Mouse (Mus musculus): ENCODE measurements around the gene Pou2f2. TPM values are rescaled to one million over a fixed set of nuclear protein-coding genes. Genes with fewer than 3 reads are reported as not detected.

Pou2f2 gene
- polyA plus RNA-seq (2015; fragmentation: Nextera tagmentation; extraction: Ambion mirVana) = 12.8 and 15.7 TPM in 2 replicates

DNA sequence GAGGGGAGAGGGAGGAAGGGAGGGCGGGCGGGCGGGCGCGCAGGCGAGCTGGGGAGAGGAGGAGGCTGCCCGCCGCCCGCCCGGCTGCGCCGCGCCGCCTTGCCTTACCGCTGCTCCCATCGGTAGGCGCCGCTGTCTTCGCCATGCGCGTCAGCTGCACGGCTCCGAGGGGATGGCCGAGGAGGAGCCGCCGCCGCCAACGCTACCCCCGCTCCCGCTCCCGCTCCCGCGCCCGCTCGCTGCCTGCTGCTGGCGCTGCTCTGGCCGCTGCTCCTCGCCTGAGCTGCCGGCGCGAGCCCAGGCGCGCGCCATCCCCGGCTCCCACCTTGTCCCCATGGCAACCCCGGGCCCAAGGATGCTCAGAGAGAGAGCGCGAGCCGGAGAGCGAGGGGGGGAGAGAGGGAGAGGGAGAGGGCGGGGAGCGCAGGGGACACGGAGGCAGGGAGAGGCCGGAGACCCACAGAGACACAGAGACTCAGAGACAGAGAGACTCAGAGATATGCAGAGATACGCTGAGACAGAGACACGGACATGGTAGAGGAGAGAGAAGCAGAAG, at the start of gene Pou2f2:
Pou2f2 (minus strand) TSS at position 121 of the 556 bp plus-strand sequence.

DNA sequence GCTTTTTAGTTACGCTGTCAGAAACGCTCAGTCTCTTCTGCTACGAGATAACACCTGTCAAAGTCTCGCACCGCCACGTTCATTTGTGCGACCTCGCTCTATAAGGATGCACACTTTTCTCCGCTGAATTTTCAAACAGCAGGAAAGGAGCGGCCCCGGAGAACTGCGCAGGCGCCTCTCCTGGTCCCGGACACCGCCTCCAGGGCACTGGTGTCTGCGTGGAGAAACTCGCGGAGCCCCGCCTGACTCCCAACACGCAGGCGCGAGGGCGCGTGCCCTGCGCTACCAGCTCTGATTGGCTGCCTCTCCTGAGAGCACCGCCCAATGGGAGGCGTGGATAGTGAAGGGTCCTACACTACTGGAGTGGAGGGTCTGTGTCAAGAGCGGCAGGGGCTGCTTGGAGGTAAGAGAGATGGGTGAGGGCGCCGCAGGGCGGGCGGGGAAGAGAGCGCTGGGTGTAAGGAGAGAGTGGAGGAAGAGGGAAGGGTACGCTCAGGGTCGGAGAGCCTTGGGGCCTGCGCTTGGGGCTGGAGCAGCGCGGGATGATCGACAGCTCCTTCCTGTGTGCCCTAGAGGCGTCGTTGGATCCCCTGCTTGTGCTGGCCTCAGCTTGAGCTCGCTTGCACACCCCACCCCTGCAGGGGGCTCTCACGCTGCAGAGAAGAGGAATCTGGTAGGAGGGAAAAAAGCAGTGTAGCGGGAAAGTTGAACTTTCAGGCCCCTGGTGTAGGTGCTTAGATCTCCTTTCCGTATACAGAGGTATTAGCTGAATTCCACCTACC, 41.8 kb upstream of the Pou2f2 start, which contains the start of gene Zfp526:
Zfp526 (plus strand) TSS at position 324 of the 782 bp plus-strand sequence.

DNA sequence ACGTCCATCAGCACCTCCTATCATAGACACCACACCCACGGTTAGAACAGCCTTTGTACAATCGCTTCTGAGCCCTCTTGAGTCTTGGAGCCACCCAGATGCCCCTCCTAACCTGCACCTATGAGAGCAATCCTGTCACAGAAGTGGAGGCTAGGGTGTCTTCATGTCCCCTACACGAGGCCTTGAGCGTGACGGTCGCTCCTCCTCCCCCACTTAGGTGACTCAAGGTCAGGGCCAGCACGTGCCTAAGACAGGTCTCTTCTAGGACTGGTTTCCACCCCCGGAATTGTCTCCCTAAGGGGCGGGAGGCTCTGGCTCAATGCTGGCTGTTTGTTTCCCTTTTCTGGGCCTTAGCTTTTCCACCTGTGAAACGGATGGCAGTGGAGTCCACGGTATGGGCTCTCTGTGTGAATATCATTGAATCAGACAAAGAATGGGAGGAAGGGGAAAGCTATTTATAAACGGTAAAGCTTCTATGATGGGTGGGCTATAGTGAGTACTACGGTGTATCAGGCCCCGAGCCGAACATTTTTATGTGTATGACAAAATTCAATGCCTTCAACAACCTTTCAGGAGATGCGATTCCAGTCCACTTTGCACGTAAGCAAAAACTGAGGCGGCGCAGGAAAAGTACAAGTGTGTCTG, 41.1 kb upstream of the Pou2f2 start, which contains the start of gene Dedd2:
Dedd2 (minus strand) TSS at position 159 of the 645 bp plus-strand sequence.

DNA sequence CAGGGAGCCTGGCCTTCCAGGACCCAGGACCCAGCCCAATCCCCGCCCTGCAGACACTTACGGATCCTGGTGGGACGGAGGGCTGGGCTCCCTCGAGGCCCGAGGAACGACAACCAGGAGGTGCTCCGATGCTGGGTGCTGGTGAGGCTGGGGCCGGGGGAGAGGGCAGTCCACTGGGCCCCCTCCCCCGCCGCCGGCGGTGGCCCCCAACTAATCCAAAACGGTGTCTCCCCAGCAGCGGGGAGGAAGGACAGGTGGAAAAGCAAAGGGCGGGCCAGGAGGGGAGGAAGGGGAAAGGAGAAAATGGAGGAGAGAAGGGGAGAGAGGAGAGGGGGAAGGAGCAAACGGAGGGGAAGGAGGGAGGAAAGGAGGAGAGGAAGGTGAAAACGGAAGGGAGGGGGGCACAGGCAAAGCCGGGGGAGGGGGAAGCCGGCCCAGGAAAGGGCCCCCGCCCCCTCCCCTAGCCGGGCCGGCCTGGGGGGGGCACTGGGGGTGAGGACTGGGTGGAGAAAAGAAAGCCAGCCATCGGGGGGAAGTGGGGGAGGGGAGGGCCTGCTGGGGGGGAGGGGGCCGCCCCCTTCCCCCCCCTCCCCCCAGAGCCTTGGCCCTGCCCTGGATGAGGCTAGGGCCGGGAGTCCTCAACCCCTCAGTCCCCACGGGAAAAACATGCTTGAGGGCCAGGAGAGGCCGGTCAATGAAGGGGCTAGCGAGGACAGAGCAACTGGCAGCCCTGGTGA, 107.4 kb downstream of the Pou2f2 start, which contains the start of the genes Grik5 and Zfp574:
Grik5 (minus strand) TSS at position 368 of the 737 bp plus-strand sequence.
Zfp574 (plus strand) TSS at position 589 of the 737 bp plus-strand sequence.

Small RNA genes within 50 kb of the gene (microRNA-seq; reads per million reads assigned to microRNA genes)
- gene Mir6537 (not detected), gene Mir7048 (not detected)

Other genes with a start within 250 kb of the Pou2f2 start
- 0.53 and 0.74 TPM in 2 replicates for gene Gm4881, start 235.2 kb downstream of the Pou2f2 start, polyA plus RNA-seq (2015; fragmentation: Nextera tagmentation; extraction: Ambion mirVana)
- gene Rabac1, start 207.0 kb downstream of the Pou2f2 start, polyA plus RNA-seq (2015; fragmentation: Nextera tagmentation; extraction: Ambion mirVana) = 567 and 597 TPM in 2 replicates
- 758 and 883 TPM in 2 replicates for gene Atp1a3, start 173.8 kb downstream of the Pou2f2 start, polyA plus RNA-seq (2015; fragmentation: Nextera tagmentation; extraction: Ambion mirVana)
- 21.5 TPM in 2 replicates for gene Grik5, start 107.4 kb downstream of the Pou2f2 start, polyA plus RNA-seq (2015; fragmentation: Nextera tagmentation; extraction: Ambion mirVana)
- gene Zfp574, start 107.2 kb downstream of the Pou2f2 start, polyA plus RNA-seq (2015; fragmentation: Nextera tagmentation; extraction: Ambion mirVana) = 23.8 and 29.3 TPM in 2 replicates
- 17.0 and 17.9 TPM in 2 replicates for gene Dedd2, start 40.9 kb upstream of the Pou2f2 start, polyA plus RNA-seq (2015; fragmentation: Nextera tagmentation; extraction: Ambion mirVana)
- gene Zfp526, start 41.7 kb upstream of the Pou2f2 start, polyA plus RNA-seq (2015; fragmentation: Nextera tagmentation; extraction: Ambion mirVana) = 1.2 and 1.4 TPM in 2 replicates
- gene Gsk3a, start 58.1 kb upstream of the Pou2f2 start, polyA plus RNA-seq (2015; fragmentation: Nextera tagmentation; extraction: Ambion mirVana) = 25.5 and 26.2 TPM in 2 replicates
- 4.2 and 5.1 TPM in 2 replicates for gene Erf, start 71.0 kb upstream of the Pou2f2 start, polyA plus RNA-seq (2015; fragmentation: Nextera tagmentation; extraction: Ambion mirVana)
- gene Cic, start 88.0 kb upstream of the Pou2f2 start, polyA plus RNA-seq (2015; fragmentation: Nextera tagmentation; extraction: Ambion mirVana) = 33.1 and 36.9 TPM in 2 replicates
- 421 and 464 TPM in 2 replicates for gene Pafah1b3, start 118.3 kb upstream of the Pou2f2 start, polyA plus RNA-seq (2015; fragmentation: Nextera tagmentation; extraction: Ambion mirVana)
- gene Prr19, start 121.7 kb upstream of the Pou2f2 start, polyA plus RNA-seq (2015; fragmentation: Nextera tagmentation; extraction: Ambion mirVana) = 2.9 and 3.2 TPM in 2 replicates
- gene Tmem145, start 126.4 kb upstream of the Pou2f2 start, polyA plus RNA-seq (2015; fragmentation: Nextera tagmentation; extraction: Ambion mirVana) = 115 and 128 TPM in 2 replicates
- gene Megf8, start 137.4 kb upstream of the Pou2f2 start, polyA plus RNA-seq (2015; fragmentation: Nextera tagmentation; extraction: Ambion mirVana) = 16.6 and 21.5 TPM in 2 replicates
- not detected in 2 replicates for gene Cnfn, start 190.0 kb upstream of the Pou2f2 start, polyA plus RNA-seq (2015; fragmentation: Nextera tagmentation; extraction: Ambion mirVana)
- gene Lipe, start 219.0 kb upstream of the Pou2f2 start, polyA plus RNA-seq (2015; fragmentation: Nextera tagmentation; extraction: Ambion mirVana) = 9.0 and 9.5 TPM in 2 replicates
- 0.77 and 1.7 TPM in 2 replicates for gene Cxcl17, start 233.2 kb upstream of the Pou2f2 start, polyA plus RNA-seq (2015; fragmentation: Nextera tagmentation; extraction: Ambion mirVana)